Mouse (Mus musculus): ENCODE data around the gene Ndufb2. TPM values are rescaled to one million over a fixed set of nuclear protein-coding genes. Genes with fewer than 3 reads are reported as not detected.

The Ndufb2 gene
- polyA plus RNA-seq, 1 experiment from 2014 or later: 395 TPM

DNA sequence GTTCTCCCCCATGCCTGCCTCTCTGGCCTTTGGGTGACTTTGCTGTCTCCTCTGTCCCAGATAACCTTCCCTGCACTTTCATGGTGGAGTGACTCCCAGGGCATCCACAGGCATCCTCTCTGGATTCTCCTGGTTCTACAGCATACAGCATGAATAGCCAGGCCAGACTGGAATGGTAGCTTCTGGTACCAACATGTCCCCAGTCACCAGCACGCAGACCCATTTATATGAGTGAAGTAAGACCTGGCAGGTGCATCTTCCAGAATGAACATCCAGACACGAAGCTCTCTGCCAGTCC, 36.8 kb upstream of the Ndufb2 start:
- Histone ChIP-seq H3K27ac (ENCODE audit: low read length) (no peak overlapping the region), H3K9ac (replicated peaks; ENCODE audit: low read depth, low read length) (no peak overlapping the region), H3K4me2 (replicated peaks; ENCODE audit: low read depth, low read length) (peak overlapping the region; percentile 75), H3K36me3 (ENCODE audit: control insufficient read depth, insufficient read depth, low read length) (no peaks in the 10 kb centered on the region), H3K9me3 (ENCODE audit: control insufficient read depth, low read depth, low read length) (no peaks in the 10 kb centered on the region), H3K4me3 (ENCODE audit: low read depth, low read length) (peak overlapping the region; percentile 86; the same call in 1 of the 2 replicates), H3K4me1 (ENCODE audit: control insufficient read depth, insufficient read depth, low read length) (peaks cover 29% of the 10 kb centered on the region), H3K27me3 (ENCODE audit: control insufficient read depth, insufficient read depth, low read length) (no peaks in the 10 kb centered on the region)
- ATAC-seq (ENCODE audit: insufficient number of reproducible peaks, insufficient read depth, low FRiP score, low read depth): no peak
- 80% methylated on average over 2 of the region's 2 CpGs for WGBS

- Histone ChIP-seq H3K4me1 (ENCODE audit: control insufficient read depth, insufficient read depth, low read length) (peaks cover 29% of the 10 kb centered on the region), H3K27me3 (ENCODE audit: control insufficient read depth, insufficient read depth, low read length) (no peaks in the 10 kb centered on the region)
- ATAC-seq (ENCODE audit: insufficient number of reproducible peaks, insufficient read depth, low FRiP score, low read depth): peak; percentile 64
Measured at GRCm38 (mm10) chr6:39556900-39557659, 35.3 kb upstream of the Ndufb2 start.

DNA sequence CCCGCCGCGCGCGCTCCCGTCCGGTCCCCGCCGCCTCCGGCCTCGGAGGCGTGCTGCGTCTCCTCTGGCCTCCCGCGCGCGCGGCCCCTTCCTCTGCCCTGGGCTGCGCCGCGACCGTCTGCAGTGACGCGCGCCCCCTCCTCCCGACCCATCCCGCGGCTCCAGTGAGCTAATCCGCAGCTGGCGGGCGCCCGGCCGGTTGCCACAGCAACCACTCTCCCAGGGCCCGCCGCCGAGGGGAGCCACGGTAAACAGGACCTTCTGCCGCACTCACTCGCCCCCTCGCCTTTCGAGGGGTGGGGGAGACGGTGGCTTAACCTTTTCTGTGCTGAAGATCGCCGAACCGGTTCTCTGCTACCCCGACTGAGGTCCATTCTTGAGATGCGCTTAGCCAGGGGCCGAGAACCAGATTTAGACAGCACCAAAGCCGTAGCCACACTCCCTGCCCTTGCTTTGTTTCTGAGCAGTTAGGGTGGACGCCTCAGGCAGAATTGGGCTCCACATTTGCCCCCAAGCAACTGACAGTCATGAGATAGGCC, 34.6 kb upstream of the Ndufb2 start, which contains the start of gene Dennd2a:
Dennd2a (minus strand) TSS at position 145 of the 539 bp plus-strand sequence.
- peaks cover 32% of the 10 kb centered on the region for H3K4me1 ChIP-seq (ENCODE audit: control insufficient read depth, insufficient read depth, low read length)
- H3K27ac ChIP-seq (ENCODE audit: low read length): peak within 1 kb of the TSS; percentile 94
- no peaks in the 10 kb centered on the region for H3K36me3 ChIP-seq (ENCODE audit: control insufficient read depth, insufficient read depth, low read length)
- WGBS: 1% methylated on average over 41 of the region's 50 CpGs
- no peaks in the 10 kb centered on the region for H3K9me3 ChIP-seq (ENCODE audit: control insufficient read depth, low read depth, low read length)
- no peaks in the 10 kb centered on the region for H3K27me3 ChIP-seq (ENCODE audit: control insufficient read depth, insufficient read depth, low read length)
- H3K4me3 ChIP-seq (ENCODE audit: low read depth, low read length): peak within 1 kb of the TSS; percentile 86
- peak within 1 kb of the TSS; percentile 75 for H3K4me2 ChIP-seq (replicated peaks; ENCODE audit: low read depth, low read length)
- H3K9ac ChIP-seq (replicated peaks; ENCODE audit: low read depth, low read length): peak within 1 kb of the TSS; percentile 98
- ATAC-seq (ENCODE audit: insufficient number of reproducible peaks, insufficient read depth, low FRiP score, low read depth): peak; percentile 88

More at GRCm38 (mm10) chr6:39556900-39557659, 35.3 kb upstream of the Ndufb2 start:
- Histone ChIP-seq H3K36me3 (ENCODE audit: control insufficient read depth, insufficient read depth, low read length) (no peaks in the 10 kb centered on the region), H3K4me3 (ENCODE audit: low read depth, low read length) (peak overlapping the region; percentile 86), H3K27ac (ENCODE audit: low read length) (peak overlapping the region; percentile 94), H3K9ac (replicated peaks; ENCODE audit: low read depth, low read length) (peak overlapping the region; percentile 98), H3K4me2 (replicated peaks; ENCODE audit: low read depth, low read length) (peak overlapping the region; percentile 75), H3K9me3 (ENCODE audit: control insufficient read depth, low read depth, low read length) (no peaks in the 10 kb centered on the region)
- WGBS: under 1% methylated on average over 48 of the region's 54 CpGs

DNA sequence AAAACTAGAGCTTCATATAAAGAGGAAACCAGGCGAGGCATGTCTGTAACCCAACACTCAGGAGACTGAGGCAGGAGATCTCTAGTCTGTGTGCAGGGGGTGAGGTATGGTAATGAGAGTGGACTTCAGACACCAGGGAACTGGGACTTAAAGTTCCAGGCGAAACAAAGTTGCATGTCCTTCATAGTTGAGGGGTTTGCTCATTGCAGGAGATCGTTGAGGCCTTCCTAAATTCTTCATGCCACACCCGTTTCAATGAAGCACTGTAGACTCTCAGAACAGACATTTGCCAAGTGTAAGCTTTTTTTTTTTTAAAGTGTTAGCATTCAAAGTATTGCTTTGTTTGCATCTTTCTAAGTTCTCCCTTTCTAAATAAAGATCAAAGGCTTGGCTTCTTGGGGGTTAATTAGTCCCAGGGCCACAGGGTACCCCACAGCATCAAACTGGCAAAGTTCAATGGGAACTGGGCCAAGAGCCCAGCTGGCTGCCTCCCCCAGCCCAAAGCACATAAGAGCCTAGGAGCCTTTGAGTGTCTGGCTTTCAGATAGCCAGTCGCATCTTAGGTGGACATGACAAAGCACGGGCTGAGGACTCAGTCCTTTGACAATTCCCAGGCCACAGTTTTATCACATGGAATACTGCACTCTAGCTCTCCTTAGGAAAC, 33.0 kb upstream of the Ndufb2 start:
- peaks cover 31% of the 10 kb centered on the region for H3K4me1 ChIP-seq (ENCODE audit: control insufficient read depth, insufficient read depth, low read length)
- no peak for ATAC-seq (ENCODE audit: insufficient number of reproducible peaks, insufficient read depth, low FRiP score, low read depth)
- H3K27me3 ChIP-seq (ENCODE audit: control insufficient read depth, insufficient read depth, low read length): no peaks in the 10 kb centered on the region
- no peak overlapping the region for H3K27ac ChIP-seq (ENCODE audit: low read length)
- H3K9me3 ChIP-seq (ENCODE audit: control insufficient read depth, low read depth, low read length): no peaks in the 10 kb centered on the region
- H3K36me3 ChIP-seq (ENCODE audit: control insufficient read depth, insufficient read depth, low read length): no peaks in the 10 kb centered on the region
- no peak overlapping the region for H3K4me3 ChIP-seq (ENCODE audit: low read depth, low read length)
- 49% methylated on average over 6 of the region's 6 CpGs for WGBS
- no peak overlapping the region for H3K9ac ChIP-seq (replicated peaks; ENCODE audit: low read depth, low read length)
- H3K4me2 ChIP-seq (replicated peaks; ENCODE audit: low read depth, low read length): no peak overlapping the region

- no peaks in the 10 kb centered on the region for H3K36me3 ChIP-seq (ENCODE audit: control insufficient read depth, insufficient read depth, low read length)
- H3K4me1 ChIP-seq (ENCODE audit: control insufficient read depth, insufficient read depth, low read length): peaks cover 12% of the 10 kb centered on the region
- no peaks in the 10 kb centered on the region for H3K9me3 ChIP-seq (ENCODE audit: control insufficient read depth, low read depth, low read length)
- no peak overlapping the region; the same call in 1 of the 2 replicates for H3K4me3 ChIP-seq (ENCODE audit: low read depth, low read length)
- H3K9ac ChIP-seq (replicated peaks; ENCODE audit: low read depth, low read length): no peak overlapping the region
- H3K27me3 ChIP-seq (ENCODE audit: control insufficient read depth, insufficient read depth, low read length): no peaks in the 10 kb centered on the region
- no peak overlapping the region for H3K27ac ChIP-seq (ENCODE audit: low read length)
- H3K4me2 ChIP-seq (replicated peaks; ENCODE audit: low read depth, low read length): peak overlapping the region; percentile 26
- 15% methylated on average over 23 of the region's 23 CpGs for WGBS
- ATAC-seq (ENCODE audit: insufficient number of reproducible peaks, insufficient read depth, low FRiP score, low read depth): 0 out of 2 replicates have a peak, but pooled peaks have one; percentile 47
Measured at GRCm38 (mm10) chr6:39562166-39563015, 30.0 kb upstream of the Ndufb2 start.

DNA sequence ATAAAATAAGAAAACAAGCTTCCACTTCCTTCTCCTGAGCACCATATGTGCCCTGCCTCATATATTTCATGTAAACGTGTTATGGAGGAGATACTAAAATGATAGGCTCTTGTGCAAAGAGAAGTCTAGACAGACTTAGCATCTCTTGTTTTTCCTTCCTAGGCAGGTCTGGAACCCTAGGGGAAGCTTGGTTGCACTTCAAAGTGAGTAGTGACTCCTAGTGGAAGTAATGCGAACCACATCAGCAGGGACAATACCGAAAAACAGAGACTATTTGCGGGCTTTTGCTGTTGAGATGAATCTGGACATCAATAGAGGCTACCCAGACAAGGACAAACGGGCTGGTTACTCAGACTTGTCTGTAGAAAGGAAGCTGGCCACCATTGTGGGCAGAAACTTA, 24.8 kb upstream of the Ndufb2 start:
- Histone ChIP-seq H3K4me1 (ENCODE audit: control insufficient read depth, insufficient read depth, low read length) (no peaks in the 10 kb centered on the region), H3K4me3 (ENCODE audit: low read depth, low read length) (no peak overlapping the region), H3K9ac (replicated peaks; ENCODE audit: low read depth, low read length) (no peak overlapping the region), H3K9me3 (ENCODE audit: control insufficient read depth, low read depth, low read length) (no peaks in the 10 kb centered on the region), H3K27ac (ENCODE audit: low read length) (no peak overlapping the region), H3K4me2 (replicated peaks; ENCODE audit: low read depth, low read length) (no peak overlapping the region), H3K36me3 (ENCODE audit: control insufficient read depth, insufficient read depth, low read length) (no peaks in the 10 kb centered on the region), H3K27me3 (ENCODE audit: control insufficient read depth, insufficient read depth, low read length) (no peaks in the 10 kb centered on the region)
- 19% methylated on average over 5 of the region's 5 CpGs for WGBS
- no peak for ATAC-seq (ENCODE audit: insufficient number of reproducible peaks, insufficient read depth, low FRiP score, low read depth)

DNA sequence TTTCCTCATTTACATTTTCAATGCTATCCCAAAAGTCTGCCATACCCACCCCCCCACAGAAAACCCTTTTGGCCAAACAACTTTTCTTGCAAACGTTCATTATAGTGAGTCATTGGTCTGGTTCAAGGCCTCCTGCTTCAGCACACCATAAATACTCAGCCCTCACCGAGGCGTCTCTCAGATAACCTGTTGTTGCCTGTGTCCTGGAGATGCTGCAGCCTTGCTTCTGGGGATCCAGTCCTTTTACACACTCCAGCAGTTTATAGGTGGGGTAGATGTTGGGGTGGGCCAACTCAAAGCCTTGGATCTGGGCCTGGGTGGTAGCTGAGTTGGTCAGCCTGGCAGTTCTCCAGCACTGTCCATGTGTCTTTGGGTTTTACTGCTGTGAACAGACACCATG, 21.9 kb upstream of the Ndufb2 start:
- no peaks in the 10 kb centered on the region for H3K36me3 ChIP-seq (ENCODE audit: control insufficient read depth, insufficient read depth, low read length)
- H3K4me2 ChIP-seq (replicated peaks; ENCODE audit: low read depth, low read length): no peak overlapping the region
- no peak overlapping the region for H3K27ac ChIP-seq (ENCODE audit: low read length)
- no peak overlapping the region for H3K9ac ChIP-seq (replicated peaks; ENCODE audit: low read depth, low read length)
- no peaks in the 10 kb centered on the region for H3K27me3 ChIP-seq (ENCODE audit: control insufficient read depth, insufficient read depth, low read length)
- H3K4me1 ChIP-seq (ENCODE audit: control insufficient read depth, insufficient read depth, low read length): peaks cover 8% of the 10 kb centered on the region
- ATAC-seq (ENCODE audit: insufficient number of reproducible peaks, insufficient read depth, low FRiP score, low read depth): no peak
- H3K4me3 ChIP-seq (ENCODE audit: low read depth, low read length): no peak overlapping the region
- WGBS: 56% methylated on average over 3 of the region's 3 CpGs
- no peaks in the 10 kb centered on the region for H3K9me3 ChIP-seq (ENCODE audit: control insufficient read depth, low read depth, low read length)
